In the genomic region with DNA sequence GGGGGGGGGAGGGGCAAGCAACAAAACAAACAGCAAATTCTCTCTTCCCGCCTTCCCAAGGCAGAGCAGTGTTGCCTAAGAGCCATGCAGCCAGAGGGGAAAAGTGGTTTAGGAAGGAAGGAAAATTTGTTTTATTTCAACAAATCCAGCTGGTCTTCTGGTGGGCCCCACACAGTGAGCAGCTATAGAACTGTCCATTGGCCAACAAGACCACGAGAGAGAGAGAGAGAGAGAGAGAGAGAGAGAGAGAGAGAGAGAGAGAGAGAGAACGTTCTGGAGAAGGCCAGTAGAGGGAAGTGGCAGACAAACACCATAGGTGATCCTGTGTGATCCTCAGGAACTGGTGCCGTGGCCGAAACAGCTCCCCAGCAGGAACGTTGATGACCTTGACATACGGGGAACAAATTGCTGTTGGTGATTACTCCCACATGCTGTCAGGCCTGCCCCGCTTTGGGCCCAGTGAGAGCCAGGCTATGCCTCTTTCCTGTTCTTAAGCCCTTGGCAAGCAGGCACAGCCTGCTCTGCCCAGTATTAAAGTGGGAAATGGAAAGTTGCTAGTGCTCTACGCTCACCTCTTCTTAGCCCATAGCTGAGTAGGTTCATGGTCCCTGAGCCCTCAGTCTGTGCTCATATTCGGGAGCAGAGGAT, we compare ENCODE assay signal across 13 mouse cellular contexts.
A peak's percentile ranks its signal among the peaks of the same experiment; 100 is the strongest.
DNase-seq lines count a peak whose midpoint lies in the region; ATAC-seq and TF ChIP-seq lines count a peak whose summit lies in the region.
"Had no signal": no experiment of that assay in that cellular context is flagged by ENCODE, and none has a peak within 500 bp of the region (broad histone marks: within the 10 kb centered on the region; RNA-seq: fewer than 3 reads in every experiment).

No protein-coding gene starts in this region.

- no peak overlapping the region for H3K9ac ChIP-seq in hindbrain, postnatal 0 days (replicated peaks; ENCODE audit: low read length)
- H3K9ac ChIP-seq in hindbrain, embryonic 13.5 days: no peak overlapping the region
- H3K9ac ChIP-seq in liver, embryonic 11.5 days (ENCODE audit: low read depth, low read length): no peak overlapping the region
- H3K9ac ChIP-seq: hindbrain, embryonic 15.5 days; liver, postnatal 0 days; midbrain, embryonic 15.5 days had no signal

- no peak for ATAC-seq in hindbrain, postnatal 0 days
- no peak for ATAC-seq in hindbrain, embryonic 13.5 days (ENCODE audit: low FRiP score)
- ATAC-seq in liver, embryonic 11.5 days (replicated peaks; ENCODE audit: low FRiP score): no peak
- ATAC-seq: forebrain, embryonic 14.5 days; liver, postnatal 0 days; midbrain, embryonic 15.5 days had no signal

- no peak overlapping the region for H3K27ac ChIP-seq in hindbrain, postnatal 0 days
- no peak overlapping the region for H3K27ac ChIP-seq in hindbrain, embryonic 13.5 days
- H3K27ac ChIP-seq in limb, embryonic 10.5 days: peak overlapping the region; percentile 68
- no peak overlapping the region for H3K27ac ChIP-seq in liver, embryonic 11.5 days (ENCODE audit: low read depth, low read length)
- H3K27ac ChIP-seq in cerebellum, adult 2 months (ENCODE audit: insufficient read depth, low read length): no peak overlapping the region
- H3K27ac ChIP-seq: hindbrain, embryonic 15.5 days; midbrain, embryonic 15.5 days had no signal

- no peak for TF ChIP-seq POLR2A in cerebellum, adult 2 months (IDR thresholded peaks at IDR 0.05; ENCODE audit: borderline replicate concordance, insufficient read depth, low read length)

- no peak overlapping the region for H3K4me2 ChIP-seq in hindbrain, postnatal 0 days (ENCODE audit: low read depth, low read length)
- no peak overlapping the region for H3K4me2 ChIP-seq in hindbrain, embryonic 13.5 days
- no peak overlapping the region for H3K4me2 ChIP-seq in liver, embryonic 11.5 days
- H3K4me2 ChIP-seq: hindbrain, embryonic 15.5 days; midbrain, embryonic 15.5 days had no signal

- no peaks in the 10 kb centered on the region for H3K9me3 ChIP-seq in hindbrain, postnatal 0 days (ENCODE audit: low read length)
- H3K9me3 ChIP-seq in hindbrain, embryonic 13.5 days: no peaks in the 10 kb centered on the region
- no peaks in the 10 kb centered on the region for H3K9me3 ChIP-seq in limb, embryonic 10.5 days (replicated peaks)
- no peaks in the 10 kb centered on the region for H3K9me3 ChIP-seq in liver, embryonic 11.5 days (ENCODE audit: control insufficient read depth, low read length)
- H3K9me3 ChIP-seq: hindbrain, embryonic 15.5 days; midbrain, embryonic 15.5 days had no signal

- 0 out of 2 replicates have a peak, but pooled peaks cover 8% of the 10 kb centered on the region for H3K4me1 ChIP-seq in hindbrain, postnatal 0 days (ENCODE audit: insufficient read depth, low read length)
- H3K4me1 ChIP-seq in hindbrain, embryonic 13.5 days (replicated peaks): peaks cover 32% of the 10 kb centered on the region
- peaks cover 58% of the 10 kb centered on the region for H3K4me1 ChIP-seq in limb, embryonic 10.5 days
- no peaks in the 10 kb centered on the region; the same call in 1 of the 2 replicates for H3K4me1 ChIP-seq in liver, embryonic 11.5 days (replicated peaks; ENCODE audit: control insufficient read depth, insufficient read depth, low read length)
- H3K4me1 ChIP-seq in cerebellum, adult 2 months (ENCODE audit: control insufficient read depth, insufficient read depth, low read length): peaks cover 4% of the 10 kb centered on the region

- TF ChIP-seq CTCF in hindbrain, postnatal 0 days (IDR thresholded peaks at IDR 0.05; ENCODE audit: low read depth): peak; percentile 5; the same call in 1 of the 2 replicates
- no peak for TF ChIP-seq CTCF in cerebellum, adult 2 months (IDR thresholded peaks at IDR 0.05; ENCODE audit: borderline replicate concordance, insufficient read depth, low read depth, low read length)

- no peaks in the 10 kb centered on the region for H3K36me3 ChIP-seq in hindbrain, postnatal 0 days (ENCODE audit: insufficient read depth, low read length)
- H3K36me3 ChIP-seq in hindbrain, embryonic 13.5 days: no peaks in the 10 kb centered on the region
- H3K36me3 ChIP-seq in limb, embryonic 10.5 days: no peaks in the 10 kb centered on the region
- H3K36me3 ChIP-seq in liver, embryonic 11.5 days (ENCODE audit: control insufficient read depth, insufficient read depth, low read length): no peaks in the 10 kb centered on the region
- H3K36me3 ChIP-seq: hindbrain, embryonic 15.5 days; midbrain, embryonic 15.5 days had no signal

- 59% methylated on average over 10 of the region's 10 CpGs for WGBS in hindbrain, postnatal 0 days
- WGBS in hindbrain, embryonic 13.5 days: 66% methylated on average over 10 of the region's 10 CpGs
- WGBS in limb, embryonic 10.5 days: 28% methylated on average over 9 of the region's 10 CpGs
- 47% methylated on average over 10 of the region's 10 CpGs for WGBS in liver, embryonic 11.5 days
- WGBS in cerebellum, adult 2 months: 63% methylated on average over 10 of the region's 10 CpGs

- no peaks in the 10 kb centered on the region for H3K27me3 ChIP-seq in hindbrain, postnatal 0 days (ENCODE audit: insufficient read depth, low read length)
- no peaks in the 10 kb centered on the region for H3K27me3 ChIP-seq in hindbrain, embryonic 13.5 days
- H3K27me3 ChIP-seq in limb, embryonic 10.5 days (ENCODE audit: low read depth, poor library complexity, severe bottlenecking): peaks cover 24% of the 10 kb centered on the region
- 0 out of 2 replicates have a peak, but pooled peaks cover 2% of the 10 kb centered on the region for H3K27me3 ChIP-seq in liver, embryonic 11.5 days (replicated peaks; ENCODE audit: control insufficient read depth, insufficient read depth, low read length)
- H3K27me3 ChIP-seq in cerebellum, adult 2 months (ENCODE audit: control insufficient read depth, insufficient read depth, low read length): no peaks in the 10 kb centered on the region
- H3K27me3 ChIP-seq: hindbrain, embryonic 15.5 days had no signal

- H3K4me3 ChIP-seq in hindbrain, postnatal 0 days (ENCODE audit: low read length): no peak overlapping the region
- no peak overlapping the region for H3K4me3 ChIP-seq in hindbrain, embryonic 13.5 days
- no peak overlapping the region for H3K4me3 ChIP-seq in limb, embryonic 10.5 days
- H3K4me3 ChIP-seq in liver, embryonic 11.5 days (ENCODE audit: low read depth, low read length): no peak overlapping the region
- H3K4me3 ChIP-seq in cerebellum, adult 2 months (replicated peaks; ENCODE audit: insufficient read depth, low read depth, low read length): no peak overlapping the region
- H3K4me3 ChIP-seq: hindbrain, embryonic 15.5 days; midbrain, embryonic 15.5 days had no signal

- no peak for DNase-seq in hindbrain, postnatal 0 days (ENCODE audit: low spot score)
- peak; percentile 67 for DNase-seq in adrenal gland, adult 2 months
- peak; percentile 34 for DNase-seq in adrenal gland, adult 8-10 months
- DNase-seq in limb, embryonic 10.5 days (ENCODE audit: low spot score): peak; percentile 58
- no peak for DNase-seq in spleen, adult 18-20 months
- DNase-seq in liver, embryonic 11.5 days (ENCODE audit: low spot score): no peak
- DNase-seq in cerebellum, adult 2 months: no peak
- DNase-seq: liver, postnatal 0 days; thymus, adult 18-20 months had no signal

Comparison
In these comparisons a context has a peak if more than half of its experiments do, and no peak if none do; other contexts are left out.
1. DNase-seq: peak in adrenal gland, adult 2 months (single experiment), adrenal gland, adult 8-10 months (single experiment) and limb, embryonic 10.5 days (single experiment); none in hindbrain, postnatal 0 days (single experiment), spleen, adult 18-20 months (0 of 2), liver, embryonic 11.5 days (single experiment) and cerebellum, adult 2 months (0 of 2).